Mouse (Mus musculus): ENCODE data around the gene Ramp1. TPM values are rescaled to one million over a fixed set of nuclear protein-coding genes. Genes with fewer than 3 reads are reported as not detected.
A peak's percentile ranks its signal among the peaks of the same experiment; 100 is the strongest.

Ramp1 gene
- 13.7 and 13.8 TPM in 2 replicates for polyA plus RNA-seq (2015; fragmentation: Nextera tagmentation; extraction: Ambion mirVana)

DNA sequence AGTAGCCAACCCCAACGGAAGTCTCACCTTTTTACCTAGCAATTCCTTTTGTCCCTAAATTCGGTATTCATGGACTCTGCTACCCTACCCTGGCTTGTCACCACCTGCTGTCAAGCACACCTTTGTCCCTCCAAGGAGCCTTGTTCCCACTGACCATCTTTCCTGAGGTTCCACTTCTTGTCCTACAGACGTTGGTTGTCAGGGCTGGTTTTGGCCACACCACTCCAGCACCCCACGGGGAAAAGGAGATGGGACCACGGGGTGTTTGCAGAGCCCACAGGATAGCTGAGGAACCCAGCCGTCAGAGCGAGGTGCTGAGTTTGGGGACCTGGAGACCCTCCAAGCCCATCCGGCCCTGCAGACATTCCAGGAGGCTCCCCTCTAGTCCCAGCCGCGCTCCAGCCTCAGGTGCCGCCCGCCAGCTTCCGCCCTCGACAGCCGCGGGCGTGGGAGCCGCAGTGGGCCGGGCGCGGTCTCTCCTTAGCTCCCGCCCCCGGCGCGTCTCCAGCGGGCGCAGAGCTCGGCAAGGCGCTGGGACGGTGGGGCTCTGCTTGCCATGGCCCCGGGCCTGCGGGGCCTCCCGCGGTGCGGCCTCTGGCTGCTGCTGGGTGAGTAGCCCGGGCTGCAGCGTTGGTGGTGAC, at the start of gene Ramp1:
TSS of gene Ramp1 (plus strand) at position 290 of the 641 bp plus-strand sequence.
- Histone ChIP-seq H3K36me3 (no peaks in the 10 kb centered on the region), H3K27me3 (0 out of 2 replicates have a peak, but pooled peaks cover 4% of the 10 kb centered on the region), H3K4me3 (peak within 1 kb of the TSS; percentile 38), H3K4me2 (peak within 1 kb of the TSS; percentile 80), H3K9me3 (no peaks in the 10 kb centered on the region), H3K9ac (peak within 1 kb of the TSS; percentile 41), H3K4me1 (replicated peaks) (peaks cover 29% of the 10 kb centered on the region), H3K27ac (replicated peaks) (0 out of 2 replicates have a peak within 1 kb of the TSS, but pooled peaks have one; percentile 27)
- WGBS = 6% methylated on average over 36 of the region's 37 CpGs
- ATAC-seq (ENCODE audit: low FRiP score, low read depth) = peak; percentile 54

- Histone ChIP-seq H3K9me3 (no peaks in the 10 kb centered on the region), H3K36me3 (no peaks in the 10 kb centered on the region), H3K27ac (replicated peaks) (no peak overlapping the region), H3K27me3 (no peaks in the 10 kb centered on the region), H3K4me3 (no peak overlapping the region), H3K9ac (no peak overlapping the region), H3K4me1 (replicated peaks) (no peaks in the 10 kb centered on the region), H3K4me2 (no peak overlapping the region)
- ATAC-seq (ENCODE audit: low FRiP score, low read depth) = 0 out of 2 replicates have a peak, but pooled peaks have one; percentile 23
- 88% methylated on average over 2 of the region's 2 CpGs for WGBS
Measured at GRCm38 (mm10) chr1:91137036-91137435, 42.6 kb upstream of the Ramp1 start.

DNA sequence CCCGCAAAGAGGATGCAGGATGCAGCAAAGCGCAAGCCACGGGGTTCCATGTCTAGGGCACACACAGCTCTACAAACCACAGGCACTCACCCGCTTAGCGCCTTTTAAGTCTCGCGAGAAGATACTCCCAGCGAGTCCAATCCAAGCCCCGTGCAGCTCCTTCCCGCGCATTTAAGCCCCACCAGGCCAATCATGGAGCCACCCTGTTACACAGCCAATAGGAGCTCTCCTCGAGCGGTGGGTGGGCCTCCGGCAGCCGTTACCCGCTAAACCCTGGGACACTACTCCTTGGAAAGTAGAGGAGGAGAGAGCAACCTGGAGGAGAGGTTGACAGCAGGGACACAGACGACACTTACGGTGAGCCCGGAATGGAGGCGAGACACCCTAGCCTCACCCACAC, 34.8 kb upstream of the Ramp1 start, which contains the start of gene Rbm44:
TSS of gene Rbm44 (plus strand) at position 277 of the 400 bp plus-strand sequence.
- no peaks in the 10 kb centered on the region for H3K4me1 ChIP-seq (replicated peaks)
- H3K9ac ChIP-seq = no peak within 1 kb of the TSS
- no peaks in the 10 kb centered on the region for H3K27me3 ChIP-seq
- H3K27ac ChIP-seq (replicated peaks) = no peak within 1 kb of the TSS
- ATAC-seq (ENCODE audit: low FRiP score, low read depth) = no peak
- WGBS = 76% methylated on average over 20 of the region's 20 CpGs
- 0 out of 2 replicates have a peak within 1 kb of the TSS, but pooled peaks have one; percentile 2 for H3K4me2 ChIP-seq
- no peak within 1 kb of the TSS for H3K4me3 ChIP-seq
- no peaks in the 10 kb centered on the region for H3K9me3 ChIP-seq
- no peaks in the 10 kb centered on the region for H3K36me3 ChIP-seq

DNA sequence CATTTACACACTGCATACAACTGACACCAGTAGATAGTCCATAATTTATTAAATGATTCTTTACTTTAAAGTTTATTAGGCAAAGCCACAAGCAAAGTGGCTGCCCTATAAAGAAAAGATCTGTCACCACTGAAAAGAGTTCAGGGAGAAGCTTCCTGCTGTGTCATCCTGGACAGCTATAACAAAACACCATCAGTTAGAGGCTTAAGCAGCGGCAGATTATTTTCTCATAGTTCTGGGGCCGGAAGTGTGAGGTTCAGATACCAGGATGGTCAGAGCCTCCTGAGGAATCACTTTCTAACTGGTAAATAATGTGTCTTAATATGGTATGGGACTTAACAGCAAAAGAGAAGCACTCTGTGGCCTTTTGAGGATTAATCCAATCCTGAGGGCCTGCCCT, 28.1 kb upstream of the Ramp1 start:
- Histone ChIP-seq H3K27ac (replicated peaks) (no peak overlapping the region), H3K4me2 (no peak overlapping the region), H3K4me1 (replicated peaks) (no peaks in the 10 kb centered on the region), H3K4me3 (no peak overlapping the region), H3K9ac (no peak overlapping the region), H3K27me3 (no peaks in the 10 kb centered on the region), H3K36me3 (no peaks in the 10 kb centered on the region), H3K9me3 (no peaks in the 10 kb centered on the region)
- 65% methylated on average over 2 of the region's 2 CpGs for WGBS
- no peak for ATAC-seq (ENCODE audit: low FRiP score, low read depth)

GRCm38 (mm10) chr1:91166798-91167197, 12.8 kb upstream of the Ramp1 start:
- Histone ChIP-seq H3K9ac (no peak overlapping the region), H3K9me3 (no peaks in the 10 kb centered on the region), H3K4me1 (replicated peaks) (no peaks in the 10 kb centered on the region), H3K36me3 (no peaks in the 10 kb centered on the region), H3K4me3 (no peak overlapping the region), H3K4me2 (no peak overlapping the region), H3K27me3 (no peaks in the 10 kb centered on the region), H3K27ac (replicated peaks) (no peak overlapping the region)
- ATAC-seq (ENCODE audit: low FRiP score, low read depth) = no peak
- WGBS = 79% methylated on average over 6 of the region's 6 CpGs

DNA sequence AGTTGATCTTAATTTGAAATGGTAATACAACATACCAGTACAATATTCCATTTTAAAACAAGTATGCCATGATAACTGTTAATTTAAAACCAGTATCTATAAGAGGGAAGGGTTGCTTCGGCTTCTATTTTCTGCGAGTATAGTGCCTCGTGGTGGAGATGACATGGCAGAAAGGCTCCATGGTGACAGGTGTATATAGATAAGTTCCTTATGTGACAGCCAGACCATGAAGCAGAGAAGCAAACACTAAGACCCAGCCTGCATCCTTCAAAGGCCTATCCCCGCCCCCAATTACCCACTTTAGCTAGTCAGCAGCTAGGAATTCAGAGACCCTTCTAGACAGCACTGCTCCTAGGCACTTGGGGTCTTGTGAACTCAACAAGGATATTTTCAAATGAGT, 10.5 kb upstream of the Ramp1 start:
- Histone ChIP-seq H3K27ac (replicated peaks) (no peak overlapping the region), H3K4me1 (replicated peaks) (no peaks in the 10 kb centered on the region), H3K36me3 (no peaks in the 10 kb centered on the region), H3K9me3 (no peaks in the 10 kb centered on the region), H3K4me2 (no peak overlapping the region), H3K27me3 (no peaks in the 10 kb centered on the region), H3K9ac (no peak overlapping the region), H3K4me3 (no peak overlapping the region)
- 87% methylated on average over 4 of the region's 4 CpGs for WGBS
- no peak for ATAC-seq (ENCODE audit: low FRiP score, low read depth)

DNA sequence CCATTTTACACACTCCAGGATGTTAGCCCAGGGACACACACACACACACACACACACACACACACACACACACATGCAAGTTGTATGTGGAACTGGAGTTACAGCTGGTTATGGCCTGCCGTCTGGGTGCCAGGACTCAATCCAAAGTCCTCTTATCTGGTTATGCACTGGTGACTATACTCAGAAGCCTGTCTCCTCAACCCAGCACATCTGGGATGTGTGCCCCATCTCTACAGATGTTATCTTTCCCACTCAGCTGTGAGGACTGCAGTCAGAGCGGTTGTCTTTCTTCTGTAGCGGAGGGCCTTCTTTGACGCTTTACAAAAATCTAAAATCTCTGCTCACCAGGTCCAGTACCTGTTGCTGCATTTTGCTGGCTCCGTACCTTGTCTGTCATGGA, 4.8 kb upstream of the Ramp1 start:
- ATAC-seq (ENCODE audit: low FRiP score, low read depth) = no peak
- WGBS = 96% methylated on average over 5 of the region's 5 CpGs
- Histone ChIP-seq H3K27ac (replicated peaks) (no peak overlapping the region), H3K9ac (no peak overlapping the region), H3K27me3 (0 out of 2 replicates have a peak, but pooled peaks cover 3% of the 10 kb centered on the region), H3K9me3 (no peaks in the 10 kb centered on the region), H3K36me3 (no peaks in the 10 kb centered on the region), H3K4me1 (replicated peaks) (peaks cover 4% of the 10 kb centered on the region), H3K4me2 (no peak overlapping the region), H3K4me3 (no peak overlapping the region)

DNA sequence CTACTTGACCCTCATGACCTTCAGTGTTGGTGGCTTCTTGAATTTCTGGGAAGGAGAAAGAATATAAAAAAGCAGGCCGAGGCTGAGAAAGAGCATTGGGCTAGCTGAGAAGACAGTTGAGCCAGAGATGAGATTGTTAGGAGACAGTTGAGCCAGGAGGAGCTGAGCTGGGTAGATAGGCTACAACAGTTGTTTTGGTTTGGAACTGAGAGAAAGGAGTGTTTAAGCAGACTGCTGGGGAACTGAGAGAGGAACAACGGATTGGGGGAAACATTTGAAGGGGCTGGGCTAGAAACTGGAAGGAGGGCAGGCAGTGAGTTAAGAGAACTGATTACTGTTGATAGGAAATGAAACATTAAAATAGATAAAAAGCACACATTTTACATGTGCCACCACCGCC, 3.6 kb upstream of the Ramp1 start:
- Histone ChIP-seq H3K9me3 (no peaks in the 10 kb centered on the region), H3K27me3 (0 out of 2 replicates have a peak, but pooled peaks cover 4% of the 10 kb centered on the region), H3K9ac (no peak overlapping the region), H3K36me3 (no peaks in the 10 kb centered on the region), H3K4me3 (no peak overlapping the region), H3K27ac (replicated peaks) (no peak overlapping the region), H3K4me1 (replicated peaks) (peaks cover 15% of the 10 kb centered on the region), H3K4me2 (no peak overlapping the region)
- 69% methylated on average over 3 of the region's 3 CpGs for WGBS
- no peak for ATAC-seq (ENCODE audit: low FRiP score, low read depth)

- Histone ChIP-seq H3K9ac (no peak overlapping the region), H3K27me3 (0 out of 2 replicates have a peak, but pooled peaks cover 4% of the 10 kb centered on the region), H3K4me3 (no peak overlapping the region), H3K36me3 (no peaks in the 10 kb centered on the region), H3K4me1 (replicated peaks) (peaks cover 24% of the 10 kb centered on the region), H3K4me2 (no peak overlapping the region), H3K9me3 (no peaks in the 10 kb centered on the region), H3K27ac (replicated peaks) (no peak overlapping the region)
- ATAC-seq (ENCODE audit: low FRiP score, low read depth) = no peak
- 77% methylated on average over 4 of the region's 4 CpGs for WGBS
Measured at GRCm38 (mm10) chr1:91176871-91177270, 2.8 kb upstream of the Ramp1 start.

DNA sequence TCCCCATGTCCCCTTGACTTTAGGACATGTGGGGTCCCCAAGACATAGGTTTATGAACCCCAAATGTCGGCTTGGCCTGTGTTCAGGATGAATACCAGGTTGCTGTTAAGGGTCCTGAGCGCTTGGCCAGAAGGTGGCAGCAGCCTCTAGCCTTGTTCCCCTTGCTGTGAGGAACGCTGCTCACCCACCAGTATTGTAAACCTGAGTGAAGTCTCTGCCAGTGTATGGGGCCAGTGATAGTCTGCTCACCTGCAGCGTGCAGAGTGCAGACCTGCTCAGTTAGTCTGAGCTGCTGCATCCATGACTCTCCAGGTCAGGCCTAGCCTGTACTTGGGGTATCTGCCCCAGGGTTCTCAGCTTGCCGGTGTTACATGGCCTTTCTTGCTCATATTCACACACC, 536 bp upstream of the Ramp1 start:
- ATAC-seq (ENCODE audit: low FRiP score, low read depth) = peak; percentile 75
- Histone ChIP-seq H3K4me1 (replicated peaks) (peaks cover 29% of the 10 kb centered on the region), H3K27me3 (0 out of 2 replicates have a peak, but pooled peaks cover 4% of the 10 kb centered on the region), H3K4me3 (no peak overlapping the region), H3K9ac (no peak overlapping the region), H3K36me3 (no peaks in the 10 kb centered on the region), H3K9me3 (no peaks in the 10 kb centered on the region), H3K4me2 (no peak overlapping the region), H3K27ac (replicated peaks) (no peak overlapping the region)
- WGBS = 35% methylated on average over 5 of the region's 5 CpGs

GRCm38 (mm10) chr1:91180174-91180565, 548 bp downstream of the Ramp1 start:
- H3K4me1 ChIP-seq (replicated peaks) = peaks cover 29% of the 10 kb centered on the region
- 6% methylated on average over 14 of the region's 14 CpGs for WGBS
- ATAC-seq (ENCODE audit: low FRiP score, low read depth) = no peak
- no peaks in the 10 kb centered on the region for H3K9me3 ChIP-seq
- H3K4me2 ChIP-seq = peak overlapping the region; percentile 80
- H3K9ac ChIP-seq = peak overlapping the region; percentile 41
- H3K27me3 ChIP-seq = 0 out of 2 replicates have a peak, but pooled peaks cover 4% of the 10 kb centered on the region
- H3K4me3 ChIP-seq = peak overlapping the region; percentile 38
- H3K36me3 ChIP-seq = no peaks in the 10 kb centered on the region
- no peak overlapping the region for H3K27ac ChIP-seq (replicated peaks)

- no peaks in the 10 kb centered on the region for H3K9me3 ChIP-seq
- no peak overlapping the region for H3K9ac ChIP-seq
- WGBS = 77% methylated on average over 6 of the region's 6 CpGs
- H3K36me3 ChIP-seq = no peaks in the 10 kb centered on the region
- no peak overlapping the region for H3K4me3 ChIP-seq
- H3K27ac ChIP-seq (replicated peaks) = 0 out of 2 replicates have a peak overlapping the region, but pooled peaks have one; percentile 27
- H3K4me1 ChIP-seq (replicated peaks) = peaks cover 29% of the 10 kb centered on the region
- peak overlapping the region; percentile 80 for H3K4me2 ChIP-seq
- ATAC-seq (ENCODE audit: low FRiP score, low read depth) = no peak
- 0 out of 2 replicates have a peak, but pooled peaks cover 4% of the 10 kb centered on the region for H3K27me3 ChIP-seq
Measured at GRCm38 (mm10) chr1:91180723-91181122, 1.1 kb downstream of the Ramp1 start.

Measured in hindbrain, embryonic 15.5 days (tissue).